Mouse (Mus musculus) gastrocnemius, postnatal 36 days (tissue): Measurements from ENCODE around the gene Adgre5. TPM values are rescaled to one million over a fixed set of nuclear protein-coding genes. Genes with fewer than 3 reads are reported as not detected.
A peak's percentile ranks its signal among the peaks of the same experiment; 100 is the strongest.

ENCODE experiments used
- DNase-seq, 2 experiments: peaks; one replicate each; pipeline ENCODE4 v3.0.0; 2022
- intact Hi-C: fragments of 180-260 bp; cut with DNase I; formaldehyde crosslinking; loops from one replicate; pipeline ENCODE4 v1.15.1; 2025
- total RNA-seq, 2 experiments: library from RNA; stranded (reverse); gene quantifications; 2 replicates each; pipeline ENCODE4 v1.2.3; 2021

Adgre5 gene
- total RNA-seq, 2 experiments from 2014 or later: 21.9 to 22.5 TPM

- DNase-seq: peak in 1 of 2 experiments; percentile 2
- intact Hi-C loops: loop anchor here (1.0 kb wide), 1 partner anchor 168 kb away; no protein-coding TSS in a partner anchor
Measured at GRCm38 (mm10) chr8:83725521-83726102, 15.5 kb downstream of the Adgre5 start.

- peak; percentile 71 to 79 for DNase-seq
- intact Hi-C loops: loop anchor here (1.0 kb wide), 1 partner anchor 168 kb away; no protein-coding TSS in a partner anchor
Measured at GRCm38 (mm10) chr8:83724697-83725482, 16.2 kb downstream of the Adgre5 start.

- intact Hi-C loops: no loop called here
- DNase-seq: peak in 1 of 2 experiments; percentile 4
Measured at GRCm38 (mm10) chr8:83723447-83724083, 17.6 kb downstream of the Adgre5 start.

GRCm38 (mm10) chr8:83722631-83723030 is 18.5 kb downstream of the Adgre5 start:
- DNase-seq: peak in 1 of 2 experiments; percentile 3
- intact Hi-C loops: no loop called here

GRCm38 (mm10) chr8:83721405-83722025 is 19.6 kb downstream of the Adgre5 start:
- intact Hi-C loops: no loop called here
- peak; percentile 44 to 62 for DNase-seq

GRCm38 (mm10) chr8:83719693-83720092 is 21.4 kb downstream of the Adgre5 start:
- DNase-seq: no peak
- intact Hi-C loops: no loop called here

GRCm38 (mm10) chr8:83719048-83719447 is 22.1 kb downstream of the Adgre5 start:
- DNase-seq: no peak
- intact Hi-C loops: no loop called here

GRCm38 (mm10) chr8:83716563-83716962 is 24.6 kb downstream of the Adgre5 start:
- intact Hi-C loops: no loop called here
- DNase-seq: no peak

- DNase-seq: no peak
- intact Hi-C loops: no loop called here
Measured at GRCm38 (mm10) chr8:83715771-83716170, 25.4 kb downstream of the Adgre5 start.

- DNase-seq: peak; percentile 91 to 97
- intact Hi-C loops: no loop called here
Measured at GRCm38 (mm10) chr8:83715031-83715690, 26.0 kb downstream of the Adgre5 start, which contains the start of gene Ddx39. Gene Ddx39 (plus strand): TSS chr8:83715177.

- intact Hi-C loops: no loop called here
Measured at GRCm38 (mm10) chr8:83714676-83715030, 26.5 kb downstream of the Adgre5 start.

GRCm38 (mm10) chr8:83707554-83707953 is 33.6 kb downstream of the Adgre5 start:
- intact Hi-C loops: no loop called here
- DNase-seq: no peak

More at GRCm38 (mm10) chr8:83714676-83715030, 26.5 kb downstream of the Adgre5 start:
- DNase-seq: no peak

GRCm38 (mm10) chr8:83706411-83706810 is 34.7 kb downstream of the Adgre5 start:
- intact Hi-C loops: no loop called here
- DNase-seq: no peak

GRCm38 (mm10) chr8:83703426-83703825 is 37.7 kb downstream of the Adgre5 start:
- no peak for DNase-seq
- intact Hi-C loops: no loop called here

GRCm38 (mm10) chr8:83700423-83701085 is 40.6 kb downstream of the Adgre5 start:
- no peak for DNase-seq
- intact Hi-C loops: no loop called here

- intact Hi-C loops: no loop called here
- DNase-seq: no peak
Measured at GRCm38 (mm10) chr8:83699566-83699965, 41.6 kb downstream of the Adgre5 start.

GRCm38 (mm10) chr8:83698661-83699453 is 42.3 kb downstream of the Adgre5 start, which contains the start of gene Pkn1:
Gene Pkn1 (minus strand): TSS chr8:83699179.
- DNase-seq: peak; percentile 67 to 71

GRCm38 (mm10) chr8:83698291-83698660 is 42.9 kb downstream of the Adgre5 start:
- no peak for DNase-seq
- intact Hi-C loops: no loop called here

More at GRCm38 (mm10) chr8:83698661-83699453, 42.3 kb downstream of the Adgre5 start, which contains the start of gene Pkn1:
- intact Hi-C loops: no loop called here
